Mouse (Mus musculus): ENCODE measurements at regions not wholly inside any gene's neighbourhood (a gene's known extent, or its start where the extent isn't known, plus 50 kb on each side); places are given as distances from the start of the nearest gene placed in this dataset.

DNA sequence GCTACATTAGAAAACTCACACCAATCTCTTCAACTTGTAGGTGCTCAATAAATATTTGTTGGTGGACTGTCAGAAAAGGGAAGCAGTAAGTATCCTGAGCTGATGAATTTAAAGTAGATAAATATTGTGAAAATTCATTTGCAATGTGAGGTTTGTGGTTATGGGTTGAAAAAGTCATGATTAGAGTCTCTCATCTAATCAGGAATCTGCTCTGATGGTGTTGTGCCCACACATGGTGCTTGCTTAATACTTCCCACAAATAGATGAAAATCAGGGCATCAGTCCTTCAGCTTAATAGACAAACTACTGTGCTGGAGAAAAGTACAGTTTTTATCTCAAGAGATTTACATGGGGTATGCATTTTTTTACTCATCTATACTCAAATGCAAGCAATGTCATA lies 59.9 kb downstream of the S1pr1 start:
- DNase-seq (ENCODE audit: low spot score): no peak

DNA sequence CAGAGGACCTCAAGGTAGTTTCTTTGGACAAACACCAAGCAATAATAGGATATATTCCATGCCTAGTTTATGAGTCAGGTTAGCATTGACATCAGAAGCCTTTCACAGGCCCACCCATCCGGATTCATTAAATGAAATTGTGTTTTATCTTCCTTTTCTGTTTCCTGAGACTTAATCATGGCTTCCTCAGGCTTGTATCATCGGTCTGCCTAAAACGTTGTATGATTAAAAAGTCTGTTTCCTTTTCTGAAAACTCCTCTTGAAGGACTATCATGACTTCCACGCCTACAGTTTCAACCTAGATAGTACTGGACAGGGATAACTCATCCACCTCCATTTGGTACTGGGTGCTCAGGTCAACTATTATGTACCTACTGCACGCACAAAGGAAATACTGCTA lies 62.6 kb downstream of the S1pr1 start:
- no peak for DNase-seq (ENCODE audit: low spot score)

DNA sequence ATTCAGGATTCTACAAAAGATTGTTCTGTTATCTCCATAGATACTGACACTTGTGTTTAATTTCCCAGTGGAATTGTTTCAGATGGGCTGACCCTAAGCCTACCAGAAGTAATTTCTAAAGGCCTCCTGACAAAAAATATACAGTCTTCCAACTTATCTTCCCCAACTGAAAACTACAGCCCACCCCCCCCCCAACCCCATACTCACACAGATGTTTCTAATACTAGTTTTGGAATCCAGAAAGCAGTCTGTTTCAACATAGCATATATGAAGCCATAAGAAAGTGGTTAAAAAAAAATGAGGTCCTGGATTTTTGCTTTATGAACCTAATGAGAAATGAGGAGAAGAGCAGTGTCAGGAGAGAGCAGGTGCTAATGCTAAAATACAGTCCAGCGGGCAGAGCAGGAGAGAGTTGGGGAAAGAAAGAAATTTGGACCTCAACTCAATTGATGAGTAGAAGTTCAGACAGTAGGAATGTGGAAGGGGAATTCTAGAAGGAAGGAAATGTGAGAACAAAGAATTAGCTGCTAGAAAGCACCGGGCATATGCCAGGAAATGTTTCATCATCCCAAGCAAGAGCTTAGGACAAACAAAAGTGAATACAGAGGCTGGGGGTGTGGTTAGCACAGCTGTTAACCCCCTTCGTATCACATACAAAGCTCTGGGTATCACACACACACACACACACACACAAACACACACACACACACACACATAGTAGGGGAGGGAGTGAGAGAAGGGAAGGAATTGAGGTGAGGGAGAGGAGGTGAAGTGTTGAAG lies 65.3 kb downstream of the S1pr1 start:
- DNase-seq (ENCODE audit: low spot score): no peak

DNA sequence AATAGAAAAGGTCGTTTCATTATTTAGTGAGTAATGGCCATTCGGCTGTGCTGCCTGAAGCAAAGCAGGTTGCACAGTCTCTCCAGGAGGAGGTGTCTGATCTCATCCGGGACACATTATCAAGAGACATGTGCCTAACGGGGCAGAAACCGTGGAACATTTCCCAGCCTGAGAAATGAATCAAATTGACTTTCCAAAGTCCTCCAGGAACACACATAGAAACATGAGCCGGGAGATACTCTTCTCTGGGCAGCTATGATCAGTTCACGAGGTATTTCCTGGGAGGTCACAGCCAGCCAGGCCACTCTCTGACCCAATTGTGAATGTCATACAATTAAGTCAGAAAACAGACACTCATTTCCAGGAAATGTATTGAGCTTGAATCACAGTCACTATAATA lies 67.9 kb downstream of the S1pr1 start:
- no peak for DNase-seq (ENCODE audit: low spot score)

DNA sequence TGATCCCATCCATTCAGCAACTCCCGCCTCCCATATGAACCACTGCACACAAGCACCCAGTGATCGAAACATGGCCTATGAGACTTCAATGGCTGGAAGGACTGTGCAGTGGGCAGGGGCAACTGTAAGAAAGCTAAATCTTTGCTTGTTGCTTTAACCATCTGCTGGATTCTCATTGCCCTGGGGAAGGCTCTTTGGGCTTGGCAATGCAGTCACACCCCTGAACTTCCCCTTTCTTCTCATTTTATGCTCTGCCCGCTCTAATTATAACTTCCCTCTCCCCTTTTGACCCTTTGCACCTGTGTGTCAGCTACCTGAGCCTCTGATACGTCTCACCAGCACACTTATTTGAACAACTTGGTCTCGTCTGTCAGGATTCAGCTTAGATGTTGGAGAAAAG lies 70.6 kb downstream of the S1pr1 start:
- DNase-seq (ENCODE audit: low spot score): no peak

DNA sequence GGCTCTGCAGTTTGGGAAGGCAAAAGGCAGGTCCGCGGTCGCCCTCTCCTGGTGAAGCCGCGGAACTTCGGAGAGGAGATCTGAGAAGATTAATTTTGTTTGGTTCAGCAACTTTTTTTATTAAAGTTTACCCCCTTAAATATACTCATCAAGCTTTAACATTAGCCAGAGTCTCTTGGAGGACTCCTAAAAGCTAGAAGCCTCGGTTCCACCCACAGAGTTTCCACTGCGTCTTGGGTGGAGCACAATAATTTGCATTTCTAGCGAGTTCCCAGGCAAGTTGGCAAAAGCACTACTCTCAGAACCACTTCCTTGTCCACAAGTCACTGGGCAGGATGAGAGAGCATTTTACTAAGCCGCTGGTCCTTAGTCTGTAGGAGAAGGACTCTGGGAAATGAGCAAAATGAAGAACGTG lies 72.0 kb downstream of the S1pr1 start:
- DNase-seq (ENCODE audit: low spot score): peak; percentile 64

DNA sequence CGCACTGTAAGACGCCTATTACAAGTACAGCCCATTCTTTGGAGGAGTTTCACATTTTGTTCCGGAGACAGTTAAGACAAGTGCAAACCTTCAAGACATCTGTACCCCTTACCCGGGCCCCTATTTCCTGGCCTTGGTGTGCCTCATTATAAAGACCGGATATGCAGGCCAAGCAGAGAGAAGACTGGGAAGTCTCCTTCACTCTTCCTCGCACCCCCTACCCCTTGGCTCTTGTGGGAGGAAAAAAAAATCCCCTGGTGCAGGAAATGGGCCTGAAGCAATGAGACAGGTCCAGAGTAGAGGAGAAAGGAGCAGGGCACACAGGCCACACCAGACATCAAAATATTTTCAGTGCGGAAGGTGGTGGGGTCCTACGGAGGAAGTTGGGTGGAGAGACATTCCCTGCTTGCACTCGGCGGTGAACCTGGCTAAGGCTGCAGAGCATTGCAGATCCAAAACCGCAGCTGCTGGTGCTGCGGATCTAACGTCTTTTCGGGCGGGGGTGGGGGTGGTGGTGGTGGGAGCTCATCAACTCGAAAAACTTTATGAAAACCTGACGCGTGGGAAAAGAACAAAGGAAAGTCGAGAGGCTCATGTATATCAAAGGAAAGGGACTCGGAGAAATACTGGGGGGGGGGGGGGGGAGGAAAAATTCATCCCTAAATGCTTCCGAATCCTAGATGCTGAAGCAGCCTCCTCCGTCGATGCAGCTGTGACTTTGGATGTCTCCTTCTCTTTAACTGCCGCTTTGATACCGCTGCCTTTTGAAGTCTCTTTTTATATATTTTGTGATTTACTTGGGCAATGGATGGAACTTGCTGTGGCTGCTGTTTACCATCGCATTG lies 72.6 kb downstream of the S1pr1 start:
- DNase-seq (ENCODE audit: low spot score): no peak

DNA sequence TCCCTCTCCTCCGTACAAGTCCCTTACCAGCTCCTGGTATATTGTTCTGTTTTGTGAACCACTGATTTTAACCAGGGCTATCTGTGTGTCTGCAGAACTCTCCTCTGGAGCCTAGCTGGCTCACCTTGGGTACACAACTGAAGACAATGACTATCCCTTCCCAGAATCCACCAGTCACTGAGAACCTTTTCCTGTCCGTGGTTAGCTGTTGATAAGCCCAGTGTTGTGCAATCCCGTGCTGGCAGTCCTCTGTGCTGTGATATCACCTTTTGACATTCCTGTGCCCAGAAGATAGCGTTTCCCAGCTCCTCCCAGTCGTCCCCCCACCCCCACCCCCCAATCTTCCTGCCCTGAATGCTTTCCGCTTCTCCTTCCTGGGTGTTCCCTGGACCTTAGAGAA lies 73.5 kb downstream of the S1pr1 start:
- DNase-seq (ENCODE audit: low spot score): peak; percentile 9

DNA sequence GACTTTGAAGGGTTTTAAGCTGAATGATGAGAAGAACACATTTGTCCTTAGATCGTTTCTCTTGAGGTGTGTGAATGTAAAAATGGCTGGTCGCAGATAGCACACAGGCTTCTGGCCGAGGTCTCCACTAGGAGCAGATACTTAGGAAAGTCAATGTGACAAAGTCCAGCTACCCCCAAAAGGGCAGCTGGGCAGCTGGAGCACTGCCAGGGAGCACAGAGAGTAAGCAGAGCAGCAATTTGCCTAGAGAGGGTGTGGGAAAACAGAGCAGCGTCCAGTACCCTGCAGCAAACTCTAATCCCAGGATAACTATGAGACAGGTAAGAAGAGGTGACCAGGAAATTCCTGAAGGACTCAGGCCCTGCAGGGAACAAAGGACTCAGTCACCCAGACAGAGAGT lies 79.4 kb downstream of the S1pr1 start:
- no peak for DNase-seq (ENCODE audit: low spot score)

DNA sequence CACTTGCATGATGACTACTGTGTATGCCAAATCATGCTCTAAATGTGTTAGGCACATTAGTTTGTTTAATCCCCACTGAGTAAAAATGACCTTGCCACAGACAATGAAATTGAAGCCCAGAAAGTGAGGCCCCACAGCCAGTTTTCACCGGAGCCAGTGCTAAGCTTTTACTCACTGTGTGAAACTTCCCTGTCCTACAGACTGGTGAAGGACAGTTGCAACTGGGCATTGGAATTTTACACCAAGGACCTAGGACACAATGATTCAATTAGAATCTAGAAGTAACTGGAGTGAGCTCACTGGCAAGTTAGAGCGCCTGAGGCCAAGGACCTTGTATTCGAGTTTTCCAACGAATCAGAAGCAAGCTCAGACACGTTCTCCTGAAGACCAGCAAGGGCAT lies 79.8 kb downstream of the S1pr1 start:
- DNase-seq (ENCODE audit: low spot score): no peak

DNA sequence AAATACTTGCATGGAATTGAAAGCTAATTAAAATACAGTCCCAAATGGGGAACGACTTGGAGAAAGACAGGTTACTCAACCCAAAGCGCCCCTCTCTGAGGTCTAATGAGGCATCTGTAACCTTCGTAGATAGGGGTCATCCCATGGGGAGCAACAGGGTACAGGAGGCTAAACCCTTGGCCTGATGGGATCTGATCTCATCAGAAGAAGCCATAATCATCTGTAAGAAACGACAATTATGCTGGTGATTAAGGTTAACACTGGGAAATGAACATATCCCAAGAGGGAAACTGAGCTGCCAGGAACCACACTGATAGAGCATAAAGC lies 82.5 kb downstream of the S1pr1 start:
- DNase-seq (ENCODE audit: low spot score): no peak

DNA sequence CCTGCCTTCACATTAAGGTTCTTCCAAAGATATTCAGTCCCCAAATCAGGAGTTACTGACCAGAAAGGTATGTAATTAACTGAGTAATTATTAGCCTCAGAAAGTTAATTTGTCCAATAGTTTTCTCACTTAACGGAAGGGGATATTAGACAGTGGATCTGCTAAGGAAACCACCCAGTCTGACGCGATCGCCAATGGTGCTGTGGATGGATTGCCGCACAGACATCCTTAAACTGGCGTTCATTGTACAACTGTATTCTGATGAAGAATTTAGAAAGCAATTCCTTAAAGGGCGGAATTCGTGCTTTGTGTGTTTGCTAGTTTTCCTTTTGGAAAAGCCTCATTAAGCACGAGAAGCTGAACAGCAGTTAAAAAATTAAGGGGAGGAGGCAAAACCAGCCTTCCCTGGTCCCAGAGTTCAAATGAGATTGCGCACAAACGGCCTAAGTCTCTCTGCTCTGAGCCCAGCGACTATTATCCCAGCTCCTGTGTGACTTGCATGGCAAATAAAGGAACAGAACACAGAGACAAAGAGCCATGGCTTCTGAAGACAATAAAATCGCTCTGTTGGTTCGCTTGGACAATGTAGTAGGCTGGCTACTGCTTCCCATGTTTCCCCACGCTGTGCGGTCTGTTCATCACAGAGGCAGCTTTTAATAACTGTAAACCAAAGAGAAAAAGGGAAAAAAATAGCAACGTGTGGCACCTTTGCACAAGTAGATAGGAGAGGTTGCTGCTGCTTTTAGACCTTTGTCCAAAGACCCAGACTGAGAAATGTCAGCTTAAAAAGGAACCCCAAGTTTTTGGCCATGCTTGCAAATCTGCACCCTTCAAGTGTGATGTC lies 83.1 kb downstream of the S1pr1 start:
- no peak for DNase-seq (ENCODE audit: low spot score)

DNA sequence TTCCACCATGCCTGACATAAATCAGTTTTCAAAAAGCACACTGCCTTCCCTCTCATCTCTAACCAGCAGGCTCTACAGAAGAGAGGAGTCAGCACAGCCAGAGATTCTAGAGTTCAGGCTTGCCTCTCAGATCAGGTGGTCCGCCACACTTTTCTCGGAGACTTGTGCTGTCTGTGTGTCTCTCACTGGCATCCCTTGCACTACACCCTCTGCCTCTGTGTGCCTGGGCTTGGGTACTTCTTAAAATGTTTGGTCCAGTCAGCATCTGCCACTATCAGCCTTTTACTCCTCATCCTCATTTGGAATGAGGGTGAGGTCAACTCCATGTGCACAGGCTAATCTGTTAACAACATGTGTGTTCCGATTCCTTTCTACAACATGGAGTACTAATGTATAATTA lies 92.0 kb downstream of the S1pr1 start:
- DNase-seq (ENCODE audit: low spot score): no peak

DNA sequence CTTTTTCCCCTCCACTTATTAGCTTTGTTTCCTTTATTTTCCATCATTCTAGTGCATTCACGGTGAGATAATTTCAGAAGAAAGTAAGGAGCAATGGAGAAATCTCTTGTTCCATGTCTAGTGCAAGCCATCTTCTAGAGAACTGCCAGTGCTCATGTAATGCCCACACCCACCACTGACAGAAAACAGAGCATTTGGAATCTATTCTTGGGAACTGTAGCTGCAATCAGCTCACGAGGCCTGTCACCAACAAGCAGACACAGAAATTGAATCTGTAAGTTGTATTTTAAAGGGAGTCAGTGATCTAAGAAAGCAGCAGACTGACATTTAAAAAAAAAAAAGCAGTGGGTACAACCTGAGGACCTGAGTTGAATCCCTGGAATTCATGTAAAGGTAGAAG lies 92.6 kb downstream of the S1pr1 start:
- DNase-seq (ENCODE audit: low spot score): no peak

DNA sequence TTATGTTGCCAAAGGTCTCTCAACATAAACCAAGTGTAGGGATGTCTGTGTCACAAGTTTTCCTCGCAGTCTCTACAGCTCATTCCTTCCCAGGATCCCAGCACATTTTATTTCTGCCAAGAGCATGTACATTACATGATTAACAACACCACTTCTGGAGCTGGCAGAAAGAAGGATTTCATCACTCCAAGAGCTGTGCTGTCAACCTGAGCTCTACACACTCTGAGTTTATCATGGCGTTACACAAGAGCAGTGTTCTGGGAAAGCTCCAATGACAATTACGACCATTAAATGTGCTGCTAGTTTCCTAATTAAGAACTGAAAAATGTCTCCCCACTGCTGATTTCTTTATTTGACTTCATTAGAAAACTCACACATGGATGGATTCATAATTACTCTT lies 94.9 kb downstream of the S1pr1 start:
- DNase-seq (ENCODE audit: low spot score): no peak

DNA sequence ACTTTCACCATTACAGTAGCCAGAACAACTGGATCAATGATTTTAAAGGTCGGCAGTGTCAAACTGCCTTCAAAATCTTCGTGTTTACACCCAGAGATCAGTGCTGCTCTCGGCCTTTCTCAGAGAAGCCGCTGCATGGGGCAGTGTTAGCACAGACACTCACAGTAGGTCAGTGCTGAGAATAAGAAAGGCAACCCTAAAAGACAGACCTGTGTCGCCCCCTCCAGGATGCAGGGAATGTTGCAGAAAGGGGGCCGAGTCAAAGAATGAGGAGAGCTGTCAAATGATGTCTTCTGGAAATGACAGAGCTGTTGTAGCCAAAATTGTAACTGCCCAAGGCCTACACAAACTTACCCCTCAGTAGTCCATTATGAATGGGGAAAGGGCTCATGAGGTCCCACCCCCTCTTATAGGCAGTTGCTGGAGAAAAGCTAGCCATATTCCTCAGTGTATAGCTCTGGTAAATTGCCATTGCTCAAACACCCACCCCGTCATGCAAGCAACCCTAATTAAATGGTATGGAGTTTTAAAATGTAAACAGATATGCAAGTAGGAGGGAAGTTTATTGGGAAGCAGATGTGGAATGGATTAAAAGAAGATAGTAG lies 98.8 kb downstream of the S1pr1 start:
- no peak for DNase-seq (ENCODE audit: low spot score)

DNA sequence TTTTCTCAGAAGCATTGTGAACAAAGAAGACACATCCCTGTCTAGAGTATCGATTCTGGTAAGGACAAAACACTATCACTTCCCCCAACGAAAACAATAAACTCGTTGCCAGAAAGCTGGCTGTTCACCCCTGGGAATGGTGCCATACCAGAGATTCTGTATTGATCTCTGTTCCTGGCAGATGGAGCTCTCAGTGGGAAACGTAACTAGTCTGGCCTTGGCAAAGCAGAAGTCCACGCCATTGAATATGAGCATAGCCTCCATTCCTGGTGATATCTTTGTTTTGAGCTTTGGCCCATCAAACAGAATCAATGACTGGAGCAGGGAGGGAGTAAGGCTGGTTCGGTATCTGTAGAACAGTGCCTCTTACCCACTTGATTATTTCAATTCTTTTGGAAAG lies 102.0 kb downstream of the S1pr1 start:
- DNase-seq (ENCODE audit: low spot score): no peak

DNA sequence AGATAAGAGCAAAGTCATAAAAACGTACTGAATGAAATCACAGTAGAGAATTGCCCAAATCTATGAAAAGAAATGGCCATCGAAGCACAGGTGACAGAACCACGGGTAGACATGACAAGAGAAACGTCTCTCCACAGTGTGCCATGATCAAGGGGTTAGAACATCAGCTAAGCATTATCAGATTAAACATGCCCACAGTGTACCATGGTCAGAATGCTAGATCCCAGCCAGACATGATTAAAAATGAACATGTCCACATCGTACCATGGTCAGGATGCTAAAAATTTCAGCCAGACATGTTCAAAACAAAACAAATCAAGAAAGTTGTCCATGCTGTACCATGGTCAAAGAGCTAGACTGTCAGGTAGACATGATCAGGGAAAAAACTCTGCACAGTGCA lies 106.8 kb downstream of the S1pr1 start:
- DNase-seq (ENCODE audit: low spot score): no peak

DNA sequence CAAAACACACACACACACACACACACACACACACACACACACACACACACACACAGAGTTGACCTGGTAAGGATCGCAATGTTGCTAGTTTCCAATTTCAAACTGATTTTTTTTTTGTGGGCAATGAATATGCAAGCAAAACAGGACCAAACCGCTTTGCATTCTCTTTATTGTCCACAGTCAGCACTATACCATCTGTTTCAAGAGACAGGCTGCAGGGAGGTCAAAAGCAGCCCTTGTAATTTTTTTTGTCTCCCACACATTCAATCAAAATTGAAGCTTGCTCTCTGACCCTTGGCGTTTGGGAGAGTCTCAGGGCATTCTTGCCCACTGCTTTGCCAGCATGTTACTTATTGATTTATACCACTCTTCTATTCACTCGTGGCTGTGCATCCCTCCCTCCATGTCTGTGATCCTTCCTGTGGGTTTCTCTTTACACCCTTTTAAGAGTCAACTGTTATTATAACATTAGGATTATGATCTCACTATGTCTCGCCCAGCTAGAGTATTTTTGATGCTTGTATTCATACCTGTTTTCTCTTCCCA lies 110.1 kb downstream of the S1pr1 start:
- DNase-seq (ENCODE audit: low spot score): no peak

DNA sequence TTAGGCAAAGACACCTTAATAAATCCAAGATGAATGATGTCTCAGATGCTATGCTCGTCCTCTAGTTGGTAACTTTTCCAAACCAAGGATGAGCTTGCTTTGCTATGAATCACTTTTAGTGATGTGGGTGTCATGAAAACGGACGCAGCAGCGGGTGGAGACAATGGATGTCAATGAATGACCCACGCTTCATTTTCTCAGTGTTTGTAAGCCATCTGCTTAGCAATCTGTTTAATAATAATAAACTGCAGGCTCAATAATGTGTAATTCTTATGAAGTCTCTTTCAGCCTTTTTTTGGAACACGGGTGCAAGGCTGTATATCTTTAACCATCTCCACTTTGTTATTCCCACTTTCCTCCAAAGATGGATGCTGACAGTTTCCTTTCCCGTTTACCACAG lies 110.6 kb downstream of the S1pr1 start:
- no peak for DNase-seq (ENCODE audit: low spot score)

DNA sequence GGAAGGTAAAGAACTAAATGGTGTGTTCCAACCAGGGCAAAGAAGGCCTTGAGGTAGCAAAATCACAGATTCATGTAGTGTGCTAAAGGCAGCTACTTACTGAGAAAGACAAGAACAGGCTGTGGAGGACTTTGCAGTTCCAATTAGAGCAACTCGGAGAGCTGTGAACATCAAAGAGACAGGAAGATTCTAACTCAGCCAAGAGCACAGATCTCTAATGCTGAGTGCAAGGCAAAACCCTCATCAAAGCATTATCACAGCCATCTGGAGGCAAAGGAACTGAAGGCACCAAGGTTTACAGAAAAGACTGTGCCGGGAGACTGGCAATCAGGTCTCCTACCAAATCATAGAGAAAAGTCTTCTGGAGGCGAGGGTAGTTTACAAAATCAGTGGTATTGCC lies 111.1 kb downstream of the S1pr1 start:
- DNase-seq (ENCODE audit: low spot score): no peak

DNA sequence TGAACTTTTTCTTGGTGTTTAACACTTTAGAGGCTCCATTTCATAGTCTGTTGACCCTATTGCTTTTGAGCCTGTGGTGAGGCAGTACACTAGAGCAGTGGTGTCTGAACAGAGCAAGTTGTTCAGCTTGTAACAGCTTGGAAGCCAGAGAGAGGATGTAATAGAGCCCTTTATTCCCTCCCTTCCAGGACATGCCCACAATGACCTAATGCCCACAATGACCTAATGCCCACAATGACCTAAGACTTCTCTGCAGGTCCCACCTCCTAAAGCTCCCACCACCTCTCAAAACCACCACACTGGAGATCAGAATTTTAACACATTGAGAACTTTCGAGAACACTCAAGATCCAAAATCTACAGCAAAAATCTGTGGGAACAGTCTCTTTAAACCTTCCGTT lies 115.6 kb downstream of the S1pr1 start:
- no peak for DNase-seq (ENCODE audit: low spot score)

Measured in gastrocnemius, adult 18-20 months (tissue).